Mouse (Mus musculus) heart, adult 2 months (tissue): ENCODE results near the gene Prickle1.

ENCODE experiments used
- CTCF ChIP-seq: fragments of 200-600 bp; IDR thresholded peaks from 2 replicates; pipeline ENCODE4 v1.8.1; 2022; ENCODE audit warnings: antibody characterized with exemption, mild to moderate bottlenecking, moderate library complexity
- EP300 ChIP-seq: fragments of 200-500 bp; IDR thresholded peaks from 2 replicates; pipeline ENCODE4 v1.6.1; 2011; ENCODE audit warnings: low read depth, low read length, control low read depth; ENCODE audit not compliant: insufficient read depth
- POLR2A ChIP-seq: fragments of 200-500 bp; IDR thresholded peaks from 2 replicates; pipeline ENCODE4 v1.6.1; 2011; ENCODE audit warnings: mild to moderate bottlenecking, low read depth, low read length, control low read depth; ENCODE audit not compliant: insufficient read depth

- TF ChIP-seq CTCF (peak; percentile 60), EP300 (no peak), POLR2A (no peak)
These were observed 101.0 kb downstream of the Prickle1 start for GRCm38 (mm10) chr15:93494700-93495099.
